Mouse (Mus musculus): ENCODE results near the gene Myh9. TPM values are rescaled to one million over a fixed set of nuclear protein-coding genes. Genes with fewer than 3 reads are reported as not detected.

Myh9 gene
- polyA plus RNA-seq, 1 experiment, result 187 TPM

GRCm38 (mm10) chr15:77810416-77811098 is 31.4 kb downstream of the Myh9 start:
- TF ChIP-seq GATA1 (IDR thresholded peaks at IDR 0.05; ENCODE audit: low read length), result no peak

DNA sequence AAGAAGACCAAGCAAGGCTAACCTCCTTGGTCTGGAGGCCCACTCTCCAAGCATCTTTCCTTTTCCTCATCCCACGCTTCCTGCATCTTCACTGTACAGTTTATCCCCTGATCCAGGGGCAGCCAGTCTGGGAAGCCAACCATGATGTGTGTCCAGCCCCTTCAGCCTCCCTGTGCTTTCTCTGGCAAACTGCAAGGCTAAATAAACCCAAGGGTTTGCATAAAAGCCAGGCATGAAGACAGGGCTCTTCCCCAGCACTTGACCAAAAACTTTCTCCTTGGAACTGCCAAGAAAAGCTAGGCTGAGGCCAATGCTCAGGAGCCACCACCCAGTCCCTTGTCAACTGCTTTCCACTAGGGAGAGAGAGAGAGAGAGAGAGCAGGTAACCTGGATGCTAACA is 32.5 kb downstream of the Myh9 start:
- TF ChIP-seq GATA1 (IDR thresholded peaks at IDR 0.05; ENCODE audit: low read length), result no peak

GRCm38 (mm10) chr15:77807264-77807585 is 34.8 kb downstream of the Myh9 start:
- TF ChIP-seq GATA1 (IDR thresholded peaks at IDR 0.05; ENCODE audit: low read length), result no peak

GRCm38 (mm10) chr15:77806565-77807263 is 35.3 kb downstream of the Myh9 start:
- TF ChIP-seq GATA1 (IDR thresholded peaks at IDR 0.05; ENCODE audit: low read length), result no peak

DNA sequence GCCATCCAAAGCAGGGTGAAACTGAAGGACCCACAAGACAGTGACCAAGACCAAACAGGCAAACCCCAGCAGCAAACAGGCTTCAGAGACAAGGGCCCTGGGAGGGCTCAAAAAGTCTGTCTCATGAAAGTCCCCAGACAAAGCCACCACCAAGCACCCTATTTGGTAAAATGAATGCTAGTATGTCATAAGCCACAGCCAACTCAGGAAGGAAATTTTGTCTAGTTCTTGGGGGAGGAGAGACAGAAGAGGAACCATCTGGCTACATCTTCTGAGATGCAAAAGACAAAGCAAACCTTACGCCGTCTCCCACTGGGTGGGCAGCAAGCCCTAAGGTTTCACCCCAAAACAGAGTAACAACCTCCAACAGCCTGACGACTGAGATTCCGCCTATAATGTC is 36.3 kb downstream of the Myh9 start:
- no peak for TF ChIP-seq GATA1 (IDR thresholded peaks at IDR 0.05; ENCODE audit: low read length)

DNA sequence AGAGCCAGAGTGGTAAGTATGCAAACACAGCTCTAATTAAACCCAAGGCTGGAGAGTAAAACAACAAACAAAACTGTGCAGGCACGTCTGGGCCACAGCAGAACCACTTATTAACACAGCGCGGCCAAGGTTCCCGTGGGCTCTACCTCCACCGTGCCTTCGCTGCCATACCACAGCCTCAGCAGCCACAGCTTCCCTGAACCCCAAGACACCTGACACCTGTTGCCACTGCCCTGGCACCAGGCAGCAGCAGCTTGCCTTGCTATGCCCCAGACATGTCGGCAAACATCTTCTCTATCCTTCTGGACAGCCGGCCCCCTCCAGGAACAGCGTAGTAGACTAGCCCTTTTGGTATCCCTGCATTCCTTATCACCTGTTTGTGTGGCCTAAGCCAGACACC is 37.0 kb downstream of the Myh9 start:
- TF ChIP-seq GATA1 (IDR thresholded peaks at IDR 0.05; ENCODE audit: low read length), result no peak

DNA sequence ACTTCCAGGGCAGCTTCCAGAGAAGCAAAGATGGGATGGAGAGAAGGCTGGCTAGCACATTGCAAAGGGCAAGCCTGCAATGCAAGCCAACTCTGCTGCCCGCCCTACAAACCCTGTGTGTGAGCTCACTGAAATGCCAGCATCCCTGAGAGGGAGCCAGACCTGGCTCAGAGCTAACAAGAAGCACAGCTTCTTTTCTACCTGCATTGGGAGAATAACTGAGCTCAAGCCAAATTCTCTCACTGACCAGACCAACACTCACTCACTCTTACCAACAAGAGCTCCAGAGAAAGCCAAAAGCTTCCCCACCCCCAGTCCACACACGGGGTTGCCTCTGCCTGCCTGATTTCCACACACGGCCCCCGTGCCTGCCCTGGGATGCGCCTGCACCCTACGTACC is 37.5 kb downstream of the Myh9 start:
- TF ChIP-seq GATA1 (IDR thresholded peaks at IDR 0.05; ENCODE audit: low read length), result no peak

DNA sequence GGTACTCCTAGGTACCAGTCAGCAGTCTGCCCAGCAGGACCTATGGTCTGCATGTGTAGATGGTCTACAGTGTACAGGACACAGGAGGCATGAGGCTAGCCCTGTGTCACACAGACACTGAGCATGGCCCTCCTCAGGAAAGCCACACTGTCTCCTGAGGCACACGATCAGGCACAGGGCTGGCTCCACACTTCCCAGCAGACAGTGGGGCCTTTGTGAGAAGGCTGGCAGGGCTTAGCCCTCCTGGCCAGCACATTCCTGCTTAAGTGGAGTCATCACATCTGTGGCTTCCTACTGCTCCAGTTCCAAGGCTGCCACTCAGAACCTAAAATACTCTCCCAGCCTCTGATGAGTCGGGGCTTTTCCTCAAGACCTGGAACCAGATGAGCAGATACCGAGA is 38.2 kb downstream of the Myh9 start:
- TF ChIP-seq GATA1 (IDR thresholded peaks at IDR 0.05; ENCODE audit: low read length), result no peak

GRCm38 (mm10) chr15:77802992-77803391 is 39.0 kb downstream of the Myh9 start:
- no peak for TF ChIP-seq GATA1 (IDR thresholded peaks at IDR 0.05; ENCODE audit: low read length)

GRCm38 (mm10) chr15:77801188-77801587 is 40.8 kb downstream of the Myh9 start:
- no peak for TF ChIP-seq GATA1 (IDR thresholded peaks at IDR 0.05; ENCODE audit: low read length)

DNA sequence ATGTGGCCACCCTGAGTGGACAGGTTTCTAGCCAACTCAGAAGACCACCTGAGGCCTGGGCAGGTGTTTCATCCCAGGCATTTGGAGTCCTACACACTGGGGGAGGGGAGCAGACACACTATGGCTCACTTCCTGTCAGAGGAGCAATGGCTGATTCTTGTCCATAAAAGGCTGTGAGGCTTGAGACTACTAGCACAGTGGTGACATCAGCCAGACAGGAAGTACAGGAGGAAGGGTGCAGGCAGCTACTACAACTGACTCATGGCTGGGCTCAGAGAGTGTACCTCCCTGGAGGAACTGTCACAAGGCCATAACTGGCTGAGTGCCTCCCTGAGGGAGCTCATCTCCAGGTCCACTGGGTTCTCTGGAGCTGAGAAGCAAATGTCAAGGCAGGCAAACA is 41.5 kb downstream of the Myh9 start:
- TF ChIP-seq GATA1 (IDR thresholded peaks at IDR 0.05; ENCODE audit: low read length), result no peak

DNA sequence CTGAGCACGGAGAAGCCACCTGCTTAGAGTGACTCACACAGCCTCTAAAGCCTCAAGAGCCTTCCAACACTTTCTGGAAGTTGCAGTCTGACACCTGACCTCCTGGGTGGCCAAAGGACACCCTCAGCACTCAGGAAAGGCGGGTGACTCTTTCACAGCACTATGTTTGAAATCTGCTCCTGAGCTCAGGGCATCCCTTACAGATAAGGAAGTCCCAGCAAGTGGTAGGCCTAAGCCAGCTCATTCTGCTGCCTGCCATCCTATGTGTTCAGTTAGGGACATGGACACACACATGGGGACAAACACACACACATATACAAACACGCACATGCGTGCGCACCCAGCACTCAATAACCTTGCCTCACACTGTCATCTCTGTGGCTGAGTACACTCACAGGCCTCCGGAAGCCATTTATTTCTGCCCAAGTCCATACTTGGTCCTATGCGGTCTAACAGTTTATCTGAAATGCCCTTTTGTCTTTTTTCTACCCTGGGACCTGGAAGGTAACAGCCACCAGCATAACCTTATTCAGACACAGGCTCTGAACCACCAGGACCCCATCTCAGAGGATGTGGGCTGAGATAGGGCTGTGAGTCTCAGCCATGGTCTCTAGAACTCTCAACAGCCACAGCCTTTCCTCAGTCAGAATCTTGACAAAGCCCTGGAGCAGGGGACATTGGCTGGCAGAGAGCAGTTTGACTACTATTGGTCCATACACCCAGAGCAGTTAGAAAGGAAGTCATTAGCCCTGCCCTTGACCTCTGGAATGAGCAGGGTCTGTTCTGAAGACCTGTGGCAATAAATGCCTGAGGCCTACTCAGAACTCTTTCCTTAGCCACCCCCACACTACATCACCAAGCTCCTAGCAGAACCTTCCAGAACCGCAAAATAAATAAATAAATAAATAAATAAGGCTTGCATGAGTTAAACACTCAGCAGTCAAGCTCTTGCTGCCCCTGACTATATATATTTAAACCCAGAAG is 42.2 kb downstream of the Myh9 start:
- TF ChIP-seq GATA1 (IDR thresholded peaks at IDR 0.05; ENCODE audit: low read length), result no peak

DNA sequence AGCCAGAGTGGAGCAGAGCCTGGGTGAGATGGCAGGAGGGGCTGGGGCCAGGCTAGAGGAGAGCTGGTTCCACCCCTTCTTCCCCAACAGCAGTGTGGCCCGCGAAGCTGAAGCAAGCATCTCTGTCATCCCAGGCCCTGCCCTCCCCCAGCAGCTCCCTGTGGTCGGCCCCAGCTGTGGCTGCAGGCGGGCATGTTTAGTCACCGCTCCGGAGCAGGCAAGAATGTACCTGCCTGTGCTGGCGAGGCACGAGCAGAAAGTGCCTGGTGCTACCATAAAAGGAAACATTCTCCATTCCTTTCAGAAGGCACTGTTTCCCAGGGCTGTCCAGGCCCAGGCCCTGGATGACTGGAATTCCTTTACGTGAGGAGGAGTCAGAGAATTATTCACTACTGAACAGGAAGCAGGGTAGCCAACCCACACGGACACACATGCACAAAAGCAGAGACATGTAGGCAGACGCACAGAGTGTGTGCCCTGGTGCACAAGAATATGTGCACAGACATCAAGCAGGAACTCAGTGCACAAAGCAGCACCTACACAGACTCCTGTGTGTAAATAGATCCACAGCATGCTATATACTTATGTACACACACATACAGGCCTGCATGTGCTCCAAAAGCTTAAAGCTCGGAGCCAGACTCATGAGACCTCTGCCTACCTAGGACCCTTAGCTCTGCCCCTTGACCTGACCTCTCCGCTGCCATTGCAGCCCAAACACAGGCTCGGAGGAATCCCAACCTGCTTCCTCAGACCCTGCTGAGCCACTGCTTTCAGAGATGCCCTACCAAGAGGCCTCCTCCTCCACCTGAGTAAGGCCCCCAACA is 43.1 kb downstream of the Myh9 start:
- no peak for TF ChIP-seq GATA1 (IDR thresholded peaks at IDR 0.05; ENCODE audit: low read length)

GRCm38 (mm10) chr15:77797609-77798411 is 44.2 kb downstream of the Myh9 start:
- no peak for TF ChIP-seq GATA1 (IDR thresholded peaks at IDR 0.05; ENCODE audit: low read length)

All from G1E-ER4 (cell line).